Mouse (Mus musculus) hindbrain, embryonic 14.5 days (tissue): Measurements from ENCODE around the gene Kmt2e. TPM values are rescaled to one million over a fixed set of nuclear protein-coding genes. Genes with fewer than 3 reads are reported as not detected.

Experiments used
- ATAC-seq: fragments of 200-750 bp; cut with Nextera tagmentation; 2 replicates; pipeline ENCODE4 v1.8.0; 2017; ENCODE audit warnings: moderate number of reproducible peaks, mild to moderate bottlenecking, moderate TSS enrichment, moderate library complexity; ENCODE audit not compliant: low FRiP score
- DNase-seq: peaks from one replicate; pipeline ENCODE4 v3.0.0-alpha.2; 2015; ENCODE audit warnings: low spot score
- H3K27ac ChIP-seq: fragments of 300-500 bp; sonication (generic); 2 replicates; pipeline ENCODE4 v1.5.1; 2014; ENCODE audit warnings: mild to moderate bottlenecking, moderate library complexity
- H3K27me3 ChIP-seq: fragments of 300-500 bp; sonication (generic); 2 replicates; pipeline ENCODE4 v1.6.1; 2014; ENCODE audit warnings: mild to moderate bottlenecking, low read length, mixed read lengths; ENCODE audit not compliant: control insufficient read depth, insufficient read depth
- H3K36me3 ChIP-seq: fragments of 300-500 bp; sonication (generic); replicated peaks from 2 replicates; pipeline ENCODE4 v1.6.1; 2014; ENCODE audit not compliant: control insufficient read depth, insufficient read depth
- H3K4me1 ChIP-seq: fragments of 300-500 bp; sonication (generic); replicated peaks from 2 replicates; pipeline ENCODE4 v1.6.1; 2014; ENCODE audit warnings: antibody characterized with exemption, low read length, mixed read lengths; ENCODE audit not compliant: control insufficient read depth, insufficient read depth
- H3K4me2 ChIP-seq: fragments of 300-500 bp; sonication (generic); replicated peaks from 2 replicates; pipeline ENCODE4 v1.6.1; 2014; ENCODE audit warnings: mild to moderate bottlenecking, moderate library complexity
- H3K4me3 ChIP-seq: fragments of 300-500 bp; sonication (generic); replicated peaks from 2 replicates; pipeline ENCODE4 v1.5.1; 2014; ENCODE audit warnings: mild to moderate bottlenecking, low read length
- H3K9ac ChIP-seq: fragments of 300-500 bp; sonication (generic); 2 replicates; pipeline ENCODE4 v1.6.1; 2014
- H3K9me3 ChIP-seq: fragments of 300-500 bp; sonication (generic); 2 replicates; pipeline ENCODE4 v1.6.1; 2016; ENCODE audit warnings: low read length; ENCODE audit not compliant: control insufficient read depth
- WGBS: fragments of 180-500 bp; shearing (Covaris S2); extraction: QIAGEN DNeasy Blood & Tissue Kit; methylation state at CpG from one replicate; pipeline ENCODE4 v1.1.7; 2014; 5-methylcytosine and 5-hydroxymethylcytosine counted together
- polyA plus RNA-seq: library from polyadenylated mRNA; unstranded; fragments of >200 nt; fragmentation: Nextera tagmentation; extraction: Ambion mirVana; gene quantifications from 2 replicates; pipeline ENCODE4 v1.2.1, GENCODE M21; 2014

Kmt2e gene
- polyA plus RNA-seq, 1 experiment from 2014 or later: 128 TPM

DNA sequence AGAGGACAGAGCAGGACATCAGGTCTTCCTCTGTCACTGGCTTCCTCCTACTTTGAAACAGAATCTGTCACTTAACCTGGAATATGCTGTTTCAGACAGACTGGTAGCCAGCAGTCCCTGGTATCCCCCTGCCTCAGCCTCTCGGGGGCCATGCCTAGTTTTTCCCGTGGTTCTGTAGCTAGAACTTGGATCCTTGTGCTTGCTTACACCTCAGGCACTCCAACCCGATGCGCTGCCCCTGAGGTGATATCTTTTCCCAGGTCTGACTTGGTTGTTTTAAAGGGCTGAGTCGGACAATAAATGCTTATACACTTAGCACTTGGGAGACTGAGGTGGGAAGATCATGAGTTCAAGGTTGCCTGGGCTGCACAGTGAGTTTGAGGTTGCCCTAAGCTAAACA is 40.4 kb upstream of the Kmt2e start:
- no peaks in the 10 kb centered on the region for H3K36me3 ChIP-seq
- H3K9me3 ChIP-seq: no peaks in the 10 kb centered on the region
- no peak overlapping the region for H3K27ac ChIP-seq
- DNase-seq (no peak), ATAC-seq (no peak)
- 93% methylated on average over 5 of the region's 5 CpGs for WGBS
- no peak overlapping the region for H3K4me2 ChIP-seq
- no peaks in the 10 kb centered on the region for H3K4me1 ChIP-seq
- H3K9ac ChIP-seq: no peak overlapping the region
- H3K27me3 ChIP-seq: no peaks in the 10 kb centered on the region
- H3K4me3 ChIP-seq: no peak overlapping the region

DNA sequence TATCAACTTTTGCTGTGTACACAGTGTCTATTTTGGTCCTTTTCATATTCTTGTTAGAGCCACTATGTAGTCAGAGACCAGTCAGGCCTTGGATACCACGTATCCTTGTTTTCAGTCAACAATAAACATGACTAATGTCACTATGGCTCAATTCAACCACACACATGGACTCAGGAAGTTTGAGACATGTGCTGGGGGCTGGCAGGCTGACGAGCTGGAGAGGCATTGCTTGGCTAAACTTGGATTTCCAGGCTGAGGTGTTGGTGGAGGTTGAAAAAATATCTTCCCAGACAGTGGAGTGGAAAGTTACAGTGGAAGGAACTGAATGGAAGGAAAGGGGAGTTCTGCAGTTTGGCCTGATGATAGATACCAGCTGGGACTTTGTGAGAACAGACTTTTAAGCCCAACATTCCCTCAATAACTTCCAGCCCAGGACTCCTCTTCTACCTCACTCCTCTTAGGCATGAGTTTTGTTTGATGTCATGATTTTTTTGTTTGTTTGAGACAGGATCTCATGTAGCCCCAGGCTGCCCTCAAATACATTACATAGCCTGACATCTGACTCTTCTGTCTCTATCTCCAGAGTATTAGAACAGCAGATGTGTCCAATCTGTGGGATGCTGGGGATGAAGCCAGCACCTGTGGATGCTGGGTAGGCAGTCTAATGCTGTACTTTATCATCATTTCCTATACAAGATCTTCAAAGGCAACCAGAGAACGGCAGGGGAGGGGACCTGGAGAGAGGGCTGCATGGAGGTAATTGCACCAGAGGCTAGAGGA is 39.7 kb upstream of the Kmt2e start:
- Histone ChIP-seq H3K4me3 (no peak overlapping the region), H3K9ac (no peak overlapping the region), H3K9me3 (no peaks in the 10 kb centered on the region), H3K4me2 (no peak overlapping the region), H3K36me3 (no peaks in the 10 kb centered on the region), H3K4me1 (no peaks in the 10 kb centered on the region), H3K27ac (no peak overlapping the region), H3K27me3 (no peaks in the 10 kb centered on the region)
- no peak for ATAC-seq
- no peak for DNase-seq
- WGBS: 70% methylated on average over 3 of the region's 3 CpGs

DNA sequence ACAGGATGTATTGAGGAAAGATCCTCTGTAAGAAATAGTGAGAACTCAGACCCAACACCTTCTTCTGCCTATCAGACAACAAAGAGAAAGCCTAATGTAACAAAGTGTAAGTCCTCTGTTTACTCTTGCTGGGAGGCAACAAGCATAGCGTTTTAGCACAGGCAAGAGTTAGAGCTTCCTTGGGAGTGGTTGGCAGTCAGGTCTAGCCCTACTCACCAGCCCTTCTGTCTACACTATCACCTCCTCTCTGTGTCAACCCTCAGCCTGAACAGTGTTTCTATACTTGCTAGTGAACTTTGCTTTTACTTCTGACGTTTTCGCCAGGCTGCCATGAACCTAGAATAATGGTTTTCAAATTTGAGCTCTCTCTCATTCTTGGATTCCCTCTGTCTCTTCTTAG is 38.5 kb upstream of the Kmt2e start:
- no peaks in the 10 kb centered on the region for H3K27me3 ChIP-seq
- no peak overlapping the region for H3K4me3 ChIP-seq
- 82% methylated on average over 3 of the region's 3 CpGs for WGBS
- no peaks in the 10 kb centered on the region; the same call in 1 of the 2 replicates for H3K36me3 ChIP-seq
- no peaks in the 10 kb centered on the region for H3K9me3 ChIP-seq
- H3K4me2 ChIP-seq: no peak overlapping the region
- ATAC-seq (no peak), DNase-seq (no peak)
- H3K4me1 ChIP-seq: no peaks in the 10 kb centered on the region
- no peak overlapping the region for H3K9ac ChIP-seq
- H3K27ac ChIP-seq: no peak overlapping the region

DNA sequence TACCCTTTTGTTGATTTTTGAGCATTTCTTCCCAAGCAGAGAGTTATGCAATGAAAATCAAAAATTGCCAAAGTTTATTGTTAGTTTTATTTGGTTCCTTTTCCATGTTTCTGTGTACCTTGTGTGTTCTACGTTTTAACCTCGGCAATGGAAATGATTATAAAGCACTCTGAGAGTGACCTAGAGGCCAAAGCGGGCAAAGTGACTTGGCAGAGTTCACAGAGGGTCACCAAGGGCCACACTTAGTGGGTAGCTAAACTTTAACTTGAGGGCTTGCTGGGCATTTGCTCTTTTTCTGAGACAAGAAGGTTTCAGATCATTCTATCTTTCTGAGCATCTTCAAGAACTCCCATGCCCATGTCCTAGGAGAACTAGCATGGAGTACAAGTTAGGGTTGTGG is 37.5 kb upstream of the Kmt2e start:
- Histone ChIP-seq H3K4me3 (no peak overlapping the region), H3K36me3 (no peaks in the 10 kb centered on the region; the same call in 1 of the 2 replicates), H3K27me3 (no peaks in the 10 kb centered on the region), H3K9me3 (no peaks in the 10 kb centered on the region), H3K4me2 (no peak overlapping the region), H3K9ac (no peak overlapping the region), H3K27ac (no peak overlapping the region), H3K4me1 (no peaks in the 10 kb centered on the region)
- DNase-seq (no peak), ATAC-seq (no peak)
- WGBS: 88% methylated on average over 3 of the region's 3 CpGs

DNA sequence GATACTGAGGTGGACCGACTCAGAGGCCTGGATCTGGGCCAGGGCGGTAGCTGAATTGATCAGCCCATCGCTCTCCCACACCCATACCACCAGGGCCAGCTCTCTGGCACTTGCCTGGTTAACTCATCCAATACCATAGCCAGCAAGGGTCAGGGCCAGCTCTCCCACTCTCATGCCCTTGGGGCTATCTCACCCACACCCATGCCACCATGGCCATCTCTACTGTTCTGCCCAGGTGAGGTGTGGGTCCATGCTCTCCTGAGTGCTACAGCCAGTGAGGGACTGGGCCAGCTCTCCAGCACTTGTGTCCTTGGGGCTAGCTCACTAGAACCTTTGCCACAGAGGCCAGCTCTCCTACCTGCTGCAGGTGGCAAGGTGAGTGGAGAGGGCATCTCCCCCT is 34.1 kb upstream of the Kmt2e start:
- 100% methylated on average over 3 of the region's 3 CpGs for WGBS
- peak; percentile 56 for ATAC-seq
- no peaks in the 10 kb centered on the region for H3K27me3 ChIP-seq

DNA sequence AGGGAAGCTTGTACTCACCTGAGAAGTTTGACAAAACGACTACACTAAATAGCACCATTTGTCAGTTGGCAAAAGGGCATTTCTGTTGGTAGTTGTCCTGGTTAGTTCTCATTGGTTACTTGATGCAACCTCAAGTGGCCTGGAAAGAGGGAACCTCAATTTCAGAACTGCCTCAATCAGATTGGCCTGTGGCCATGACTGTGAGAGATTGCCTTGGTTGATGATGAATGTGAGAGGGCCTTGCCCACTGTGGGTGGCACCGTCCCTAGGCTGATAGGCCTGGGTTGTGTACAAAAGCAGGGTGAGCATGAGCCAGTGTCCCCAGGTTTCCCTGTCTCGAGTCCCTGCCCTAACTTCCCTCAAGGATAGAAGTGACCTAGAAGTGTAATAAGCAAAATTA is 33.4 kb upstream of the Kmt2e start:
- no peaks in the 10 kb centered on the region for H3K9me3 ChIP-seq
- no peak overlapping the region for H3K9ac ChIP-seq
- DNase-seq: no peak
- no peaks in the 10 kb centered on the region for H3K27me3 ChIP-seq
- H3K4me2 ChIP-seq: no peak overlapping the region
- H3K4me3 ChIP-seq: no peak overlapping the region
- no peak for ATAC-seq
- no peak overlapping the region for H3K27ac ChIP-seq
- H3K36me3 ChIP-seq: no peaks in the 10 kb centered on the region; the same call in 1 of the 2 replicates
- no peaks in the 10 kb centered on the region for H3K4me1 ChIP-seq
- 92% methylated on average over 3 of the region's 3 CpGs for WGBS

More for the DNA sequence above, 34.1 kb upstream of the Kmt2e start:
- Histone ChIP-seq H3K4me3 (no peak overlapping the region), H3K36me3 (no peaks in the 10 kb centered on the region; the same call in 1 of the 2 replicates), H3K27ac (no peak overlapping the region), H3K4me1 (no peaks in the 10 kb centered on the region), H3K9me3 (no peaks in the 10 kb centered on the region), H3K9ac (no peak overlapping the region), H3K4me2 (no peak overlapping the region)
- no peak for DNase-seq

DNA sequence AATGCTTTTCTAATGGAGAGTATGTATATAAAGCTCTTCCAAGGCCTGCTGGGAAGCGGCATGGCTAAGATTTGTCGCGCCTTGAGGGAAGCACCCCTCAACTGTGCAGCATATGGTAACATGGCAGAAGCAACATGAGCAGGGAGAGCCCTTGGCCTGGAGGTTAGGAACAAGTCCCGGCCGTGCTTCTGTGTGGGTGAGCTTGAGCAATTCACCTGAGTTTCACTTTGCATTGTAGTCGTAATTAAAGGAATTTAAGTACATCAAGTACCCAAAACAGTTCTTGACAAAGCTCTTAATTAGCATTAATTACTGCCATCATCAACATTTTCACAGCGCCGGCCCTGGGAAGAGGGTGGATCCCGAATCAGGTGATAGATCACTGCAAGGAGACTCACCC is 32.9 kb upstream of the Kmt2e start:
- Histone ChIP-seq H3K9me3 (no peaks in the 10 kb centered on the region), H3K27ac (no peak overlapping the region), H3K36me3 (no peaks in the 10 kb centered on the region; the same call in 1 of the 2 replicates), H3K4me1 (no peaks in the 10 kb centered on the region), H3K4me3 (no peak overlapping the region), H3K9ac (no peak overlapping the region), H3K27me3 (no peaks in the 10 kb centered on the region), H3K4me2 (no peak overlapping the region)
- WGBS: 79% methylated on average over 9 of the region's 9 CpGs
- ATAC-seq (no peak), DNase-seq (no peak)

DNA sequence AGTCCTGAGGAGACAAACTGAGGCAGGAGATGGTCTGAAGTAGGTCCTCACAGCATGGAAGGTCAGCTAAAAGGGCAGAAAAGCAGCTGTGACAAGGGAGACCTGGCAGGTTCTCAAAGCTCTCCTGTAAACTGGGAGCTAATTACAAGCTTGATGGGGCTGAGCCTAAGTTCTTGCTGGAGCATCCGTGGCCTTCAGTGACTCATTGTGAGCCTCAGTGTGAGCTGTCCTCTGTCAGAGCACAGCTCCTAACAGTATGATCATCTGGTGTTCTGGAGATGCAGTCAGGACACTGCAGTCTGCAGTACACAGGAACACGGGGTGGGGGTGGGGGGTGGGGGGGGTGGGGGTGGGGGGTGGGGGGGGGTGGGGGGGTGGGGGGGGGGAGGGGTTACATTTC is 32.2 kb upstream of the Kmt2e start:
- H3K36me3 ChIP-seq: no peaks in the 10 kb centered on the region; the same call in 1 of the 2 replicates
- no peaks in the 10 kb centered on the region for H3K9me3 ChIP-seq
- ATAC-seq (no peak), DNase-seq (no peak)
- no peaks in the 10 kb centered on the region for H3K4me1 ChIP-seq
- H3K4me2 ChIP-seq: no peak overlapping the region
- H3K27ac ChIP-seq: no peak overlapping the region
- no peak overlapping the region for H3K9ac ChIP-seq
- no peak overlapping the region for H3K4me3 ChIP-seq
- WGBS: 61% methylated on average over 2 of the region's 2 CpGs
- no peaks in the 10 kb centered on the region for H3K27me3 ChIP-seq

DNA sequence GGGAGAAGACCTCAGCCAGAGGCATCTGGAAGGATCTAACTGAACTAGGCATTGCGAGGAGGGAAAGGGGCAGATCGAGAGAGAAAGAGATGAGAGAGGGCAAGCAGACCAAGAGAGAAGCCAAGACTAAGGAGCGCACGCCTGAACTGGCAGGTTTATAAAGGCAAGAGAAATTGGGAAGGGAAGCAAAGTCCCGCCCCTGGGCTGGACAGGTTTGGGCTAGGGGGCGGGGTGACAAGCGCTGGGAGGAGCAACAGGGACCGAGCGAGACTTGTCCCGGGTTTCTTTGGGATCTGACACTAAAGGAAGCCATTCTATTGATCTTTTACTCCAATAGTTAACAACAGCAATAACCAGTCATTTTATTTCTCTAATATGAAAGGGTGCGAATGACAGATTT is 31.1 kb upstream of the Kmt2e start:
- DNase-seq (no peak), ATAC-seq (no peak)
- Histone ChIP-seq H3K4me3 (no peak overlapping the region), H3K36me3 (no peaks in the 10 kb centered on the region; the same call in 1 of the 2 replicates), H3K27ac (no peak overlapping the region), H3K9ac (no peak overlapping the region), H3K27me3 (no peaks in the 10 kb centered on the region), H3K4me2 (no peak overlapping the region), H3K4me1 (peaks cover 5% of the 10 kb centered on the region; the same call in 1 of the 2 replicates), H3K9me3 (no peaks in the 10 kb centered on the region)
- WGBS: 76% methylated on average over 11 of the region's 11 CpGs
